Mouse (Mus musculus) CH12.LX (cell line): ENCODE measurements around the gene Tmem132d. TPM values are rescaled to one million over a fixed set of nuclear protein-coding genes. Genes with fewer than 3 reads are reported as not detected.

Experiments used
- DNase-seq: peaks from one replicate; pipeline ENCODE4 v3.0.0-alpha.2; 2013; ENCODE audit errors: extremely low read depth
- H3K27ac ChIP-seq: 2 replicates; pipeline ENCODE4 v1.5.1; 2012; ENCODE audit warnings: low read depth, mild to moderate bottlenecking, control low read depth, moderate library complexity; ENCODE audit not compliant: insufficient read depth
- H3K27me3 ChIP-seq: replicated peaks from 2 replicates; pipeline ENCODE3; 2012; ENCODE audit warnings: inconsistent platforms
- H3K36me3 ChIP-seq, 2 experiments: replicated peaks in 1 of 2; 2 replicates each; pipeline versions ENCODE3 to v1.6.1; 2012; ENCODE audit warnings: inconsistent platforms in 1 of 2, low read length in 1 of 2, mild to moderate bottlenecking in 1 of 2, mixed read lengths in 1 of 2, moderate library complexity in 1 of 2; ENCODE audit not compliant: control insufficient read depth in 1 of 2, insufficient read depth in 1 of 2
- H3K4me1 ChIP-seq, 2 experiments: 2 replicates each; pipeline ENCODE4 v1.6.1; 2012; ENCODE audit warnings: inconsistent platforms in 1 of 2, moderate library complexity in 1 of 2; ENCODE audit not compliant: insufficient read depth in 2 of 2, control insufficient read depth in 1 of 2
- H3K4me2 ChIP-seq: 2 replicates; pipeline ENCODE4 v1.6.1; 2012; ENCODE audit warnings: low read depth, mild to moderate bottlenecking, control low read depth; ENCODE audit not compliant: poor library complexity, insufficient read depth, severe bottlenecking
- H3K4me3 ChIP-seq, 3 experiments: fragments of 150-350 bp in 1 of 3; sonication (generic) in 1 of 3; replicated peaks in 1 of 3; 2 replicates each; pipeline versions ENCODE3 to v1.5.1; 2011 to 2012; ENCODE audit warnings: low read depth in 2 of 3, low read length in 2 of 3, mild to moderate bottlenecking in 2 of 3, moderate library complexity in 2 of 3, control low read depth in 1 of 3, improper control_type of control experiment in 1 of 3, inconsistent platforms in 1 of 3, mixed read lengths in 1 of 3; ENCODE audit not compliant: poor library complexity in 1 of 3
- H3K79me2 ChIP-seq: replicated peaks from 2 replicates; pipeline ENCODE4 v1.6.1; 2012; ENCODE audit warnings: mild to moderate bottlenecking, moderate library complexity; ENCODE audit not compliant: control insufficient read depth, poor library complexity, insufficient read depth, severe bottlenecking; ENCODE audit errors: extremely low read depth
- H3K9ac ChIP-seq: 2 replicates; pipeline ENCODE4 v1.6.1; 2012; ENCODE audit warnings: low read depth, mild to moderate bottlenecking, control low read depth, moderate library complexity; ENCODE audit not compliant: insufficient read depth
- H3K9me3 ChIP-seq: replicated peaks from 2 replicates; pipeline ENCODE3; 2012; ENCODE audit warnings: low read length, inconsistent platforms, mixed read lengths
- CHD1 ChIP-seq: IDR thresholded peaks from 2 replicates; pipeline ENCODE4 v1.6.1; 2012; ENCODE audit warnings: low read depth, low read length, improper control_type of control experiment, inconsistent platforms
- E2F4 ChIP-seq: IDR thresholded peaks from 2 replicates; pipeline ENCODE4 v1.6.1; 2011; ENCODE audit warnings: low read depth, low read length, improper control_type of control experiment; ENCODE audit not compliant: insufficient replicate concordance
- ELF1 ChIP-seq: IDR thresholded peaks from 2 replicates; pipeline ENCODE4 v1.6.1; 2014; ENCODE audit warnings: low read depth, mild to moderate bottlenecking, inconsistent platforms, low read length, improper control_type of control experiment
- EP300 ChIP-seq: IDR thresholded peaks from 2 replicates; pipeline ENCODE4 v1.6.1; 2011; ENCODE audit warnings: low read length, improper control_type of control experiment
- ETS1 ChIP-seq: conservative IDR thresholded peaks from 2 replicates; pipeline ENCODE4 v1.6.1; 2012; ENCODE audit warnings: low read depth, mild to moderate bottlenecking, inconsistent platforms, low read length, improper control_type of control experiment, moderate library complexity
- IRF4 ChIP-seq: IDR thresholded peaks from 2 replicates; pipeline ENCODE4 v1.6.1; 2014; ENCODE audit warnings: low read depth, mild to moderate bottlenecking, inconsistent platforms, low read length, improper control_type of control experiment
- JUN ChIP-seq: IDR thresholded peaks from 2 replicates; pipeline ENCODE4 v1.6.1; 2011; ENCODE audit warnings: low read depth, mild to moderate bottlenecking, low read length, improper control_type of control experiment, moderate library complexity; ENCODE audit not compliant: insufficient read depth
- JUND ChIP-seq: conservative IDR thresholded peaks from 2 replicates; pipeline ENCODE4 v1.6.1; 2011; ENCODE audit warnings: low read depth, low read length, improper control_type of control experiment
- MAFK ChIP-seq: IDR thresholded peaks from 2 replicates; pipeline ENCODE4 v1.6.1; 2011; ENCODE audit warnings: low read length, improper control_type of control experiment; ENCODE audit not compliant: insufficient replicate concordance
- MAX ChIP-seq: IDR thresholded peaks from 2 replicates; pipeline ENCODE4 v1.6.1; 2011; ENCODE audit warnings: low read length, improper control_type of control experiment
- MEF2A ChIP-seq: IDR thresholded peaks from 2 replicates; pipeline ENCODE4 v1.6.1; 2014; ENCODE audit warnings: low read depth, mild to moderate bottlenecking, inconsistent platforms, low read length, improper control_type of control experiment, borderline replicate concordance
- MXI1 ChIP-seq: IDR thresholded peaks from 2 replicates; pipeline ENCODE4 v1.6.1; 2011; ENCODE audit warnings: mild to moderate bottlenecking, low read depth, low read length, improper control_type of control experiment
- NELFE ChIP-seq: IDR thresholded peaks from 2 replicates; pipeline ENCODE4 v1.6.1; 2011; ENCODE audit warnings: low read depth, low read length, improper control_type of control experiment
- POLR2AphosphoS2 ChIP-seq: IDR thresholded peaks from 2 replicates; pipeline ENCODE4 v1.6.1; 2011; ENCODE audit warnings: low read depth, low read length, improper control_type of control experiment
- SIN3A ChIP-seq: IDR thresholded peaks from 2 replicates; pipeline ENCODE4 v1.6.1; 2012; ENCODE audit warnings: low read length, improper control_type of control experiment, inconsistent platforms
- TBP ChIP-seq: conservative IDR thresholded peaks from 2 replicates; pipeline ENCODE4 v1.6.1; 2011; ENCODE audit warnings: low read depth, low read length, improper control_type of control experiment
- USF1 ChIP-seq: IDR thresholded peaks from 2 replicates; pipeline ENCODE4 v1.6.1; 2014; ENCODE audit warnings: low read depth, mild to moderate bottlenecking, inconsistent platforms, low read length, improper control_type of control experiment
- USF2 ChIP-seq: conservative IDR thresholded peaks from 2 replicates; pipeline ENCODE4 v1.6.1; 2011; ENCODE audit warnings: low read depth, low read length, improper control_type of control experiment
- ZKSCAN1 ChIP-seq: IDR thresholded peaks from 2 replicates; pipeline ENCODE4 v1.6.1; 2012; ENCODE audit warnings: low read depth, inconsistent platforms, low read length, improper control_type of control experiment, borderline replicate concordance
- ZNF384 ChIP-seq: IDR thresholded peaks from 2 replicates; pipeline ENCODE4 v1.6.1; 2012; ENCODE audit warnings: low read depth, low read length, improper control_type of control experiment, inconsistent platforms
- dilution Hi-C: fragments of 300-500 bp; cut with MboI; formaldehyde crosslinking; loops from 2 replicates; pipeline ENCODE4 v1.14.3; 2020; ENCODE audit warnings: low sequenced_read_pairs; ENCODE audit not compliant: extremely low pct_unique_long_range_greater_than_20kb, extremely low pct_ligation_motif_present
- in situ Hi-C: fragments of 300-500 bp; cut with MboI; formaldehyde crosslinking; loops from 3 replicates; pipeline ENCODE4 v1.14.3; 2019; ENCODE audit warnings: low sequenced_read_pairs, low pct_ligation_motif_present, low pct_unique_long_range_greater_than_20kb, mixed read lengths
- polyA plus RNA-seq: library from polyadenylated mRNA; unstranded; fragments of >175 nt; gene quantifications from 2 replicates; pipeline ENCODE4 v1.2.1, GENCODE M21; 2012; ENCODE audit warnings: low read depth; ENCODE audit not compliant: insufficient read length
- total RNA-seq, 2 experiments: library from RNA; depleted of rRNA; stranded (reverse); fragments of 300-350 nt in 1 of 2; fragments of >200 nt in 1 of 2; gene quantifications; 2 replicates each; pipeline ENCODE4 v1.2.3; 2012 to 2014

Gene Tmem132d
- total and polyA plus RNA-seq, 3 experiments, result not detected

- dilution Hi-C loops (no loop called here), in situ Hi-C loops (no loop called here)
- no peak overlapping the region for H3K27ac ChIP-seq
- H3K79me2 ChIP-seq, result no peaks in the 10 kb centered on the region
- no peak overlapping the region for H3K4me2 ChIP-seq
- no peaks in the 10 kb centered on the region for H3K27me3 ChIP-seq
- no peaks in the 10 kb centered on the region for H3K36me3 ChIP-seq
- no peak overlapping the region for H3K4me3 ChIP-seq
- TF ChIP-seq ZKSCAN1 (no peak), ZNF384 (no peak), NELFE (no peak), JUND (no peak), ELF1 (no peak), SIN3A (no peak), E2F4 (no peak), USF1 (no peak), CHD1 (no peak)
- H3K4me1 ChIP-seq, result no peaks in the 10 kb centered on the region
- H3K9me3 ChIP-seq, result peaks cover 78% of the 10 kb centered on the region
- H3K9ac ChIP-seq, result no peak overlapping the region
- DNase-seq, result no peak
Observed at GRCm38 (mm10) chr5:128388358-128389141, 44.3 kb downstream of the Tmem132d start.

- no peak overlapping the region for H3K4me3 ChIP-seq
- DNase-seq, result no peak
- no peak for TF ChIP-seq NELFE
- no peak for TF ChIP-seq POLR2AphosphoS2
- TF ChIP-seq E2F4, result no peak
- peak; percentile 98 for TF ChIP-seq MAFK
- TF ChIP-seq MXI1, result no peak
- H3K27me3 ChIP-seq, result no peaks in the 10 kb centered on the region
- H3K4me2 ChIP-seq, result no peak overlapping the region
- no peaks in the 10 kb centered on the region for H3K4me1 ChIP-seq
- in situ Hi-C loops, result no loop called here
- H3K36me3 ChIP-seq, result no peaks in the 10 kb centered on the region
- H3K27ac ChIP-seq, result no peak overlapping the region
- H3K9ac ChIP-seq, result no peak overlapping the region
- H3K79me2 ChIP-seq, result no peaks in the 10 kb centered on the region
- H3K9me3 ChIP-seq, result peaks cover 76% of the 10 kb centered on the region
- dilution Hi-C loops, result no loop called here
Observed at GRCm38 (mm10) chr5:128369814-128370213, 63.1 kb downstream of the Tmem132d start.

- dilution Hi-C loops, result no loop called here
- DNase-seq, result no peak
- Histone ChIP-seq H3K4me3 (no peak overlapping the region), H3K4me2 (no peak overlapping the region)
- TF ChIP-seq JUN (no peak), TBP (no peak), ETS1 (no peak), IRF4 (no peak), ZKSCAN1 (no peak), NELFE (no peak), POLR2AphosphoS2 (no peak), MEF2A (no peak), MAX (no peak), SIN3A (no peak), ELF1 (no peak), ZNF384 (no peak), EP300 (no peak), MAFK (no peak), CHD1 (no peak), USF2 (no peak)
- TF ChIP-seq, all 38 proteins: peak for 0
- Histone ChIP-seq H3K9me3 (peaks cover 76% of the 10 kb centered on the region), H3K4me1 (no peaks in the 10 kb centered on the region), H3K9ac (no peak overlapping the region), H3K27ac (no peak overlapping the region), H3K36me3 (no peaks in the 10 kb centered on the region), H3K79me2 (no peaks in the 10 kb centered on the region), H3K27me3 (no peaks in the 10 kb centered on the region)
- in situ Hi-C loops, result no loop called here
Observed at GRCm38 (mm10) chr5:128369111-128369510, 63.8 kb downstream of the Tmem132d start.
